Mouse (Mus musculus): ENCODE data around the gene Klk14. TPM values are rescaled to one million over a fixed set of nuclear protein-coding genes. Genes with fewer than 3 reads are reported as not detected.

Gene Klk14
- polyA plus RNA-seq, 1 experiment from 2014 or later: not detected

DNA sequence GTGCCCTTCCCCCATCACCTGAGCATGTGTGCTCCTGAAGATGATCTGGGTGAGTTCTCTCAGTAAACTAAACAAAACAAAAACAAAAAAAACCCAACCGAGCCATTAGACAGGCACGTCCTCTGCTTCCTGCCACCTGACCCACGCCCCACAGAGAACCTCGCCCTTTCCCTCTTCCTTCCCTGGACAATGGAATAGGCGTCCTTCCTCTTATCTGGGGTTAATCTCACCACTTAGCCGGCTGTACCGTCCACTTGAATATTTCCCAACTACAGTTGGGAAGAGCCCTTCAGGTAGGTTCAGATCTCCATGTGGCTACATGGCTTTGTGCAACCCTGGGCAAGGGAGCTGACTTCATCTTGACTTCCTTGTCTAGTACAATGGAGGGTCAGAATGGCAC lies 5.1 kb upstream of the Klk14 start:
- DNase-seq (ENCODE audit: low spot score) (no peak), ATAC-seq (replicated peaks; ENCODE audit: low FRiP score) (no peak)
- no peaks in the 10 kb centered on the region for H3K9me3 ChIP-seq (ENCODE audit: control insufficient read depth, low read length)
- H3K36me3 ChIP-seq (ENCODE audit: control insufficient read depth, insufficient read depth, low read length): no peaks in the 10 kb centered on the region
- no peak overlapping the region for H3K9ac ChIP-seq (ENCODE audit: low read depth, low read length)
- WGBS: 46% methylated on average over 7 of the region's 7 CpGs
- H3K4me1 ChIP-seq (replicated peaks; ENCODE audit: control insufficient read depth, insufficient read depth, low read length): no peaks in the 10 kb centered on the region
- no peak overlapping the region for H3K4me3 ChIP-seq (ENCODE audit: low read depth, low read length)
- H3K4me2 ChIP-seq: no peak overlapping the region
- H3K27ac ChIP-seq (ENCODE audit: low read depth, low read length): no peak overlapping the region
- H3K27me3 ChIP-seq (replicated peaks; ENCODE audit: control insufficient read depth, insufficient read depth, low read length): no peaks in the 10 kb centered on the region

DNA sequence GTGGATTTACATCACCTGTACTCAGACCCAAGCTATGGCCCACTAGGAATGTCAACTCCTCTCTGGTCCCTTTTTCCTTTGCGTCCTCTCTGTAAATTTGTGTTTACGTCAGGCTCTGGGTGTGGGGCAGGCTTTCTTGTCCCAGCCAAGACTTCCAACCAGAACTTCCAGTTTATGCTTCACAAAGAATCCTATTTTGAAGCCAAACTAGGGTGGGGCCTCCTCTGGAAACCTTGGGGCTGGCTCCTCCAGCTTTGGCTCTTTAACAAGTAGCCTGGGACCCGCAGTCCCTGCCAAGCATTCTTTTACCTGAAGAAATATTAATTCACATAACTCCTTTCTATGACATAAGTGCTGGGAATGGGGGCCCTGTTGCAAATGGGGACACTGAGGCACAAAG lies 19.8 kb downstream of the Klk14 start:
- no peaks in the 10 kb centered on the region for H3K27me3 ChIP-seq (replicated peaks; ENCODE audit: control insufficient read depth, insufficient read depth, low read length)
- no peak overlapping the region for H3K4me3 ChIP-seq (ENCODE audit: low read depth, low read length)
- H3K9me3 ChIP-seq (ENCODE audit: control insufficient read depth, low read length): no peaks in the 10 kb centered on the region
- H3K9ac ChIP-seq (ENCODE audit: low read depth, low read length): no peak overlapping the region
- no peak for ATAC-seq (replicated peaks; ENCODE audit: low FRiP score)
- H3K4me2 ChIP-seq: no peak overlapping the region
- no peak overlapping the region for H3K27ac ChIP-seq (ENCODE audit: low read depth, low read length)
- DNase-seq (ENCODE audit: low spot score): no peak
- no peaks in the 10 kb centered on the region for H3K4me1 ChIP-seq (replicated peaks; ENCODE audit: control insufficient read depth, insufficient read depth, low read length)
- WGBS: 83% methylated on average over 3 of the region's 3 CpGs
- no peaks in the 10 kb centered on the region for H3K36me3 ChIP-seq (ENCODE audit: control insufficient read depth, insufficient read depth, low read length)

DNA sequence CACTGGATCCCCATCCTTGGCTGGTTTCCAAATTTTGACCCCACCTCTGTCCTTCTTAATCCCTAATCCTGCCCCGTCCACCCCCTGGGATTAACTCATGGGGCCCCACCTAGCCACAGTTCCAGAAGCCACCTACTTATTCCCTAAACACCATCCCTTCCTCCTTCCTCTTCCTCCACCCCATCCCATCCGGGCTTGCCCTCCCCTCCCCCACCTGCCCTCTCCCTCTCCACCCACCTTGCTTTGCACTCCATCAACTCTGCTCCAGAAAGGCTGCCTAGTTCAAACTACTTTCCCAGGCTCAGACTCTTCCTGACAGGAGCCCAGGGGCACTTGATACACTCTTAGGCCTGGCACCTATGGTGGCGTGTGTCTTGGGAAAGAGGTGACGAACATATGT lies 22.0 kb downstream of the Klk14 start, which contains the start of gene Klk13:
Klk13 (plus strand) TSS at position 301 of the 400 bp plus-strand sequence.
- Histone ChIP-seq H3K4me3 (ENCODE audit: low read depth, low read length) (no peak within 1 kb of the TSS), H3K9ac (ENCODE audit: low read depth, low read length) (no peak within 1 kb of the TSS), H3K9me3 (ENCODE audit: control insufficient read depth, low read length) (no peaks in the 10 kb centered on the region), H3K36me3 (ENCODE audit: control insufficient read depth, insufficient read depth, low read length) (no peaks in the 10 kb centered on the region), H3K27ac (ENCODE audit: low read depth, low read length) (no peak within 1 kb of the TSS), H3K4me2 (peak within 1 kb of the TSS; percentile 18; the same call in 1 of the 2 replicates), H3K27me3 (replicated peaks; ENCODE audit: control insufficient read depth, insufficient read depth, low read length) (no peaks in the 10 kb centered on the region), H3K4me1 (replicated peaks; ENCODE audit: control insufficient read depth, insufficient read depth, low read length) (no peaks in the 10 kb centered on the region)
- ATAC-seq (replicated peaks; ENCODE audit: low FRiP score) (no peak), DNase-seq (ENCODE audit: low spot score) (no peak)
- WGBS: 50% methylated on average over 4 of the region's 4 CpGs

- DNase-seq (ENCODE audit: low spot score) (no peak), ATAC-seq (replicated peaks; ENCODE audit: low FRiP score) (no peak)
- H3K4me1 ChIP-seq (replicated peaks; ENCODE audit: control insufficient read depth, insufficient read depth, low read length): no peaks in the 10 kb centered on the region
- peak overlapping the region; percentile 18; the same call in 1 of the 2 replicates for H3K4me2 ChIP-seq
- no peak overlapping the region for H3K27ac ChIP-seq (ENCODE audit: low read depth, low read length)
- WGBS: 7% methylated on average over 9 of the region's 9 CpGs
- H3K9me3 ChIP-seq (ENCODE audit: control insufficient read depth, low read length): no peaks in the 10 kb centered on the region
- no peaks in the 10 kb centered on the region for H3K27me3 ChIP-seq (replicated peaks; ENCODE audit: control insufficient read depth, insufficient read depth, low read length)
- no peak overlapping the region for H3K4me3 ChIP-seq (ENCODE audit: low read depth, low read length)
- H3K36me3 ChIP-seq (ENCODE audit: control insufficient read depth, insufficient read depth, low read length): no peaks in the 10 kb centered on the region
- H3K9ac ChIP-seq (ENCODE audit: low read depth, low read length): no peak overlapping the region
Measured at GRCm38 (mm10) chr7:43712917-43713316, 22.7 kb downstream of the Klk14 start.

- 13% methylated on average over 17 of the region's 19 CpGs for WGBS
- Histone ChIP-seq H3K36me3 (ENCODE audit: control insufficient read depth, insufficient read depth, low read length) (no peaks in the 10 kb centered on the region), H3K4me3 (ENCODE audit: low read depth, low read length) (no peak overlapping the region), H3K4me1 (replicated peaks; ENCODE audit: control insufficient read depth, insufficient read depth, low read length) (no peaks in the 10 kb centered on the region), H3K4me2 (peak overlapping the region; percentile 27), H3K27me3 (replicated peaks; ENCODE audit: control insufficient read depth, insufficient read depth, low read length) (no peaks in the 10 kb centered on the region), H3K9me3 (ENCODE audit: control insufficient read depth, low read length) (no peaks in the 10 kb centered on the region), H3K27ac (ENCODE audit: low read depth, low read length) (no peak overlapping the region), H3K9ac (ENCODE audit: low read depth, low read length) (no peak overlapping the region)
- DNase-seq (ENCODE audit: low spot score): no peak
- no peak for ATAC-seq (replicated peaks; ENCODE audit: low FRiP score)
Measured at GRCm38 (mm10) chr7:43713741-43714351, 23.6 kb downstream of the Klk14 start.

Other genes with a start within 250 kb of the Klk14 start
- not detected in 2 replicates for gene Cldnd2, start 249.6 kb upstream of the Klk14 start, polyA plus RNA-seq (2014; fragmentation: Nextera tagmentation; extraction: Ambion mirVana)
- gene Etfb, start 246.3 kb upstream of the Klk14 start, polyA plus RNA-seq (2014; fragmentation: Nextera tagmentation; extraction: Ambion mirVana): 369 and 378 TPM in 2 replicates
- gene Gm45233, start 246.3 kb upstream of the Klk14 start, polyA plus RNA-seq (2014; fragmentation: Nextera tagmentation; extraction: Ambion mirVana): 0.37 TPM in 1 of 2 replicates, not detected in the other
- 1.1 and 1.9 TPM in 2 replicates for gene Vsig10l, start 227.3 kb upstream of the Klk14 start, polyA plus RNA-seq (2014; fragmentation: Nextera tagmentation; extraction: Ambion mirVana)
- 0.16 and 0.25 TPM in 2 replicates for gene Iglon5, start 200.3 kb upstream of the Klk14 start, polyA plus RNA-seq (2014; fragmentation: Nextera tagmentation; extraction: Ambion mirVana)
- not detected in 2 replicates for gene 4931406B18Rik, start 184.5 kb upstream of the Klk14 start, polyA plus RNA-seq (2014; fragmentation: Nextera tagmentation; extraction: Ambion mirVana)
- gene Cd33, start 146.0 kb upstream of the Klk14 start, polyA plus RNA-seq (2014; fragmentation: Nextera tagmentation; extraction: Ambion mirVana): 1.3 and 1.6 TPM in 2 replicates
- 0.97 and 1.1 TPM in 2 replicates for gene Zfp658, start 128.2 kb upstream of the Klk14 start, polyA plus RNA-seq (2014; fragmentation: Nextera tagmentation; extraction: Ambion mirVana)
- gene Zfp719, start 110.8 kb upstream of the Klk14 start, polyA plus RNA-seq (2014; fragmentation: Nextera tagmentation; extraction: Ambion mirVana): 7.0 and 9.1 TPM in 2 replicates
- gene Zfp819, start 83.2 kb upstream of the Klk14 start, polyA plus RNA-seq (2014; fragmentation: Nextera tagmentation; extraction: Ambion mirVana): 0.07 and 0.16 TPM in 2 replicates
- not detected in 2 replicates for gene Ceacam18, start 55.7 kb upstream of the Klk14 start, polyA plus RNA-seq (2014; fragmentation: Nextera tagmentation; extraction: Ambion mirVana)
- gene Siglece, start 30.3 kb upstream of the Klk14 start, polyA plus RNA-seq (2014; fragmentation: Nextera tagmentation; extraction: Ambion mirVana): 0.79 and 0.90 TPM in 2 replicates
- 7.5 and 8.7 TPM in 2 replicates for gene Ctu1, start 18.4 kb upstream of the Klk14 start, polyA plus RNA-seq (2014; fragmentation: Nextera tagmentation; extraction: Ambion mirVana)
- 0.44 and 0.56 TPM in 2 replicates for gene Klk13, start 22.1 kb downstream of the Klk14 start, polyA plus RNA-seq (2014; fragmentation: Nextera tagmentation; extraction: Ambion mirVana)
- gene Klk12, start 78.5 kb downstream of the Klk14 start, polyA plus RNA-seq (2014; fragmentation: Nextera tagmentation; extraction: Ambion mirVana): not detected in 2 replicates
- not detected in 2 replicates for gene Klk11, start 84.2 kb downstream of the Klk14 start, polyA plus RNA-seq (2014; fragmentation: Nextera tagmentation; extraction: Ambion mirVana)
- gene Klk10, start 90.6 kb downstream of the Klk14 start, polyA plus RNA-seq (2014; fragmentation: Nextera tagmentation; extraction: Ambion mirVana): 0.17 TPM in 1 of 2 replicates, not detected in the other
- gene Klk9, start 101.5 kb downstream of the Klk14 start, polyA plus RNA-seq (2014; fragmentation: Nextera tagmentation; extraction: Ambion mirVana): not detected in 2 replicates
- gene Klk8, start 107.2 kb downstream of the Klk14 start, polyA plus RNA-seq (2014; fragmentation: Nextera tagmentation; extraction: Ambion mirVana): 27.5 and 29.1 TPM in 2 replicates
- gene Klk7, start 120.9 kb downstream of the Klk14 start, polyA plus RNA-seq (2014; fragmentation: Nextera tagmentation; extraction: Ambion mirVana): not detected in 2 replicates
- not detected in 2 replicates for gene Klk6, start 134.1 kb downstream of the Klk14 start, polyA plus RNA-seq (2014; fragmentation: Nextera tagmentation; extraction: Ambion mirVana)
- gene Klk5, start 151.6 kb downstream of the Klk14 start, polyA plus RNA-seq (2014; fragmentation: Nextera tagmentation; extraction: Ambion mirVana): not detected in 2 replicates
- gene Klk4, start 190.7 kb downstream of the Klk14 start, polyA plus RNA-seq (2014; fragmentation: Nextera tagmentation; extraction: Ambion mirVana): 0.18 TPM in 1 of 2 replicates, not detected in the other
- not detected in 2 replicates for gene Klk15, start 243.3 kb downstream of the Klk14 start, polyA plus RNA-seq (2014; fragmentation: Nextera tagmentation; extraction: Ambion mirVana)